Mouse (Mus musculus) hematopoietic stem cell, adult 5-6 weeks (primary cell): ENCODE data around the gene Gbf1. TPM values are rescaled to one million over a fixed set of nuclear protein-coding genes. Genes with fewer than 3 reads are reported as not detected.
A peak's percentile ranks its signal among the peaks of the same experiment; 100 is the strongest.

ENCODE experiments used
- ATAC-seq, 2 experiments: fragments of 125-278 bp in 1 of 2; replicated peaks in 1 of 2; 2 replicates each; pipeline ENCODE4 v1.8.0; 2016 to 2017; ENCODE audit warnings: inconsistent platforms in 2 of 2, mild to moderate bottlenecking in 2 of 2, moderate number of reproducible peaks in 2 of 2, low read depth in 1 of 2, moderate TSS enrichment in 1 of 2; ENCODE audit not compliant: low FRiP score in 2 of 2, poor library complexity in 2 of 2, severe bottlenecking in 2 of 2, insufficient read depth in 1 of 2, low TSS enrichment in 1 of 2
- total RNA-seq: library from RNA; stranded (forward); fragments of 172-1452, 232-1000 nt; gene quantifications from 2 replicates; pipeline ENCODE4 v1.2.3, GENCODE M21; 2017

Gene Gbf1
- total RNA-seq, 1 experiment from 2014 or later, result 37.7 TPM

DNA sequence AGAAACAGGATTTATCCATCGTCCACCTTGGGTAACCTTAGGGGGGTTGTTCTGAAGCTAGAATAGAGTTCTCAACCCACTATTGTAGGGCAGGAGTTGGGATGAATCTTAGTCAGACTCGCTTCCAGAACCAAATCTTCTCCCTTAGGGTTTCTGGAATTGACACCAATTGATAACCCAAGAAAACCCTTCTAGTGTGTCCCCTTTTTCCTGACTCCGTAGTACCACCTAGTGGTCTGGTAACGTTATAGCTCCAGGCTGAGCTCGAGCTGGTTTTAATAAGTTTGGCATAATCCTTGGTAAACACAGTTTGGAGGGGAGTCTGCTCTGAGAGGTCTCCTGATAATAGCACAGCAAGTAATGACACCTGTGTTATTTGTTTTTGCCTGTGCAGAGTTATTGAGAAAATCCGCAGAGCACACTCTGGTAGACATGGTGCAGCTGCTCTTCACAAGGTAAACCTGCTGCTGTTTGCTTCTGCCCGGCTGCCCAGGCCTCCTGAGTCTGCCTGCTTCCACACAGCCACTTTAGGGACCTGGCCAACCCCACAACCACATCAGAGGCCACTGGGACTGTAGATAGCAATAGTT is 101.9 kb downstream of the Gbf1 start:
- ATAC-seq, result peak in 1 of 2 experiments; percentile 49; a peak in 1 of 4 replicates

DNA sequence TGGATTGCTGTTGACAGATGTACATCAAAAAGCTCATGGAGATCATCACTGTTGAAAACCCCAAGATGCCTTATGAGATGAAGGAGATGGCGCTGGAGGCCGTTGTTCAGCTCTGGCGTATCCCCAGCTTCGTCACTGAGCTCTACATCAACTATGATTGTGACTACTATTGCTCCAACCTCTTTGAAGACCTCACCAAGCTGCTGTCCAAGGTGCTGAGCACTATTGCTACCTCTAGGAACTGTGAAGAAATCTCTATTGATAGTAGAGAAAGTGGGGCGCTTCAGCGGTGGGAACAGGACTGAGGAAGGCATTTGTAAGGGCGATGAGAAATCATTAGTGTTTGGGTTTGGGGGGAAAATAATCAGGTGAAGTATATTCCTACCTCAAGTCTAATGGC is 112.5 kb downstream of the Gbf1 start:
- no peak for ATAC-seq

DNA sequence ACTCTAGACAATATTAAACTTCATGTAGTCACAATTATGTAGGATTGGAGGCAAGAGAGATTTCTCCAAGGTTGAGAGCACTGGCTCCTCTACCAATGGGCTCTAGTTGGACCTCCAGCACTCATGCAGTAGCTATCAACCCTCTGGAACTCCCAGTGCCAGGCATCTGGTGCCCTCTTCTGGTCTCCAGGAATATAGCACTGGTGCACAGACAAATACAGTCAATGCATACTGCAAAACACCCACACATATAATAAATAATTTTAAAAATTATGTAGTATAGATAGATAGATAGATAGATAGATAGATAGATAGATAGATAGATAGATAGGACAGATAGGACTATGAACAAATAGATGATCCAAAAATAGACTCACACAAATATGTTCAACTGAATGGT is 123.0 kb downstream of the Gbf1 start:
- peak in 1 of 2 experiments; percentile 48; a peak in 1 of 4 replicates for ATAC-seq

DNA sequence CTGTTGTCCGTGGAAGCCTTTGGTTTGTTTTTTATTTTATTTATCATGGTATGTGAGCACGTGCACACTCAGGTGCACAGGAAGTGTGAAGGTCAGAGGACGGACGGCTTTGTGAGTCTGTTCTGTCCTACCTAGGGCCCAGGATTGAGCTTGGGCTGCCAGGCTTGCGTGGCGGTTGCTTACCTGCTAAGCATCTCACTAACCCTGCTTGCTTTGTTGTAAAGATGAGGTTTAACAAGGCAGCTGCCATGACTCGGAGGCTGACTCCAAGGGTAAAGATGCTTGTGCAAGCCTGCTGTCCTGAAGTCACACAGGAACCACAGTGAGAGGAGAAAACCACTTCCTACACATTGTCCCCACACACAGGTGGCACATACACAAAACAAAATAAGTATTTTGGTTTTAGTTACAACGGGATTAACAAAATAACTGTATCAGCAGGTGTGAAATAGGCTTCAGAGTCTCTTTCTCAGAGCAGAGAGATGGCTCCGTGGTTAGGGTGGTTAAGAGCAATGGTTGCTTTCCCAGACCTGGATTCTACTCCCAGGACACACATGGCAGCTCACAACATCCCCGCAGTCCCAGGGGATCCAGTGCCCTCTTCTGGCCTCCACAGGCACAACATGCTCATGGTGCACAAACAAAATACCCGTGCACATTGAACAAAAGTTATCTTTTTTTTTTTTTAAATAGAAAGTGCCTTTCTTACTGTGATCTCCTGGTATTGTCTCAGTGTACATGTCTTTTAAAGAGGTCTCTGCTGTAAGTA is 130.0 kb downstream of the Gbf1 start:
- ATAC-seq, result no peak

DNA sequence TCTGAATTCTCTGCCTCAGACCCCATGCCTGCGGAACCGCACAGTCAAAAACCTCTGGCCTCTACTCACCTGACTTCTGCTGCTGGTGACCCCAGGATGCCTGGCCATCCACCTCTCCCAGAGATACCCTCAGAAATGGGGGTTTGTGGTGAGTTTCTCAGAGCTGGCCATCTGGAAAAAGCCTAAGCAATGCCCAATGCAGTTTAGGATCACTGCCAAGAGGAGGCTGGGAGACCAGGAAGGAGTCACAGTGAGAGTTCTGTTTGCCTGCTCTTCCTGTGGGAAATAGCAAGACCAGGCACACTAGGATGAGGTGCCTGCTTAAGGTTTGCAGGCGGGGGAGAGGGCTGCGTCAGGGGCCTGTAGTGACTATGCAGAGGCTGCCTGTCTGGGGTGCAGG is 132.4 kb downstream of the Gbf1 start:
- no peak for ATAC-seq

DNA sequence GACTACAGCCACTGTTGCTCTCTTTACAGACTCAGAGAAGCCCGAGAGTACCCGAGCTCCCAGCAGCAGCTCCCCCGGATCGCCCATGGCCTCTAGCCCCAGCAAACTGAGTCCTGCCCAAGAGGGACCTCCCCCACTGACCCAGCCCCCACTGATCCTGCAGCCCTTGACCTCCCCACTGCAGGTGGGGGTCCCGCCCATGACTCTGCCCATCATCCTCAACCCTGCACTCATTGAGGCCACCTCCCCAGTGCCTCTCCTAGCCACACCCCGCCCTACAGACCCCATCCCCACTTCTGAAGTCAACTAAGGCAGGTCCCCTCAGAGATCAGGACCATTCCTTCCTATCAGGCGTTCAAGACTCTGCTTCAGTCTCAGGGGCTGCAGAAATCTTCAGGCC is 133.3 kb downstream of the Gbf1 start:
- ATAC-seq, result no peak

DNA sequence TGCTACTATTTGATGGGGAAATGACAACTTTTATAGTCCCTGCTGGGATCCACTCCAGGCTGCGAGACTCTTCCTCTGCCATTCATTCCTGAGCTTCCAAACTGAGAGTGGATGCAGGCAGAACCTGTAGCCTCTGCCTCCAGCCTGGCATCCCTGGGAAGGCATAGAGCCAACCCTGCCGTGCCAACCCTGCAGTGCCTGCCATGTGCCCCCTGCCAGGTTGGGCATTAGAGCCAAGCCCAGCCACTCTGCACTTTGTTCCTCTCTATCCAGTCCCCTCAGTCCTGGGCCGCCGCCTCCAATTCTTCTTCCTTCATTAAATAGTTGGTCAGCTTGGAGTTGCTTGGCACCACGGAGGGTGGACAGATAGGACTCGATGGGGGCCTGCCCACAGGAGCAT is 133.7 kb downstream of the Gbf1 start:
- ATAC-seq, result no peak

DNA sequence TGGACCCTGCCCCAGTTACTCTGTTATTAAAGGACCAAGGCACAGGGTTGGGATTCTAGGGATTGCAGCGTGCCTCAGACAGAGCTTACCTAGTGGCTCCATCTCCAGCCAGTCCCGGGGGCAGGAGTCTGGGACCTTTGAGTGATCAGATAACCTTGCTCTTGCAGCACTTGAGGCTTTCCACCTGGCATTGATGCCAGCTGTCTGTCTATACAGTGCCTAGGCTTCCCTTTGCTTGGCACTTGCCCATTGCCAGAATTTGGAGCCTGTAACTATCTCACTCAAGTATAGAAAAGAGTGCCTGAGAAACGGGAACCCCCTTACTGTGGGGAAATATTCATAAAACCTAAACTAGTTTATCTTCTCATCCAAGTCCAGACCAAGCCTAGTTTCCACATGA is 134.6 kb downstream of the Gbf1 start:
- no peak for ATAC-seq

DNA sequence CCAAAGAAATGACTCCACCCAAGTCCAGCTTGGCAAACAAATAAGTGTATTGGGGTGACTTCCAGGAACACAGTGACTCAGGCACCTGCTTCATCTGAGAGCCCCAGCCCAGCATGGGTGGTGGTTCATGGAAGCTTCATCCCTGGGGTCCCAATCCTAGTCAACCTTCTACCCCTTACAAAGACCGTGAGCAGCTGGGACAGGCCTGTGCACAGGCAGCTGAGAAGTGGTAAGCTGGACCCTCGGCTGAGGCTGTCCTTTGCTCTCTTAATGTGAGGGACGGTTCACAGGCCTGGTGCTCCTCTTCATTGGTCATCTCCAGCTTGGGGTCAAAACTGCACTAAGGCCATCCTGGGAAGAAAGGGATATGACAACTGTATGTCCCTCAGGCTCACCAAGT is 135.3 kb downstream of the Gbf1 start:
- no peak for ATAC-seq

DNA sequence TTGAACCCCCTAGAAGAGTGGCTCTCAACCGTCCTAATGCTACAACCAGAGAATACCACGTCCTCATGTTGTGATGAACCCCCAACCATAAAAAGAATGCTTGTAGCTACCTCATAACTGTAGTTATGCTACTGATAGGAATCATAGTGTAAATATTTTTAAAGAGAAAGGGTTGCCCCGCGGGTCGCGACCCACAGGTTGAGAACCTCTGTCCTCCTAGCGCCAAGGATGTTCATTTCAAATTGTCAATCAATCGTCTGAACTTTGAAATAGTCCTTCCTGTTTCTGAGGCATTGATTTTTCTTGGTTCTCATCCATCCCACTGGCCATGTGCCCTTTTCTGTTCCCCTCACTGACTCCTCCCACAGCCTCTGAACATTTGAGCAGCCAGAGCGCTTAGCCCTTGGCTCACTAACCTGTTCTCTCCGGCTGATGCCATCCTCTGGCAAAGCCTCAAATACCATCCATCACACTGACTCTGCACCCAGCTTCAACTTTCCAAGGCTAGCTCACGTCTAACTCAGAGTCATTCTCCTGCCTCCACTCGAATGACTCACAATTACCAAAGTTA is 138.3 kb downstream of the Gbf1 start:
- ATAC-seq, result no peak

DNA sequence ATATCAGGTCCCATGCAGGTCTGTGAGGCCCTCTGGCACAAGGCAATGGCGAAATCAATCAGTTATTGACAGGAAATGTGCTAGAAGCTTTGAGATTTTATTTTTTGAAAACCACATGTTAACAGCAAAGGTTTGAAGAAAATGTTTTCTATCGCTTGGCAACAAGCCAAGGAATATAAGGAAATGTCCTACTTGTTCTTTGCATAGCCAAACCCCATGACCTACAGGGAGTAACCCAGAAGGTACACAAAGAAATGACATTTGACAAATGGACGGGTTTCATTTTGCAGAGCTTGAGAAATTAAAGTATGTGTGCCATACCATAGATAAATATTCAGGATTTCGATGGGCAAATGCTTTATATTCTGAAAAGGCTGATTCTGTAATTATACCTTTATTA is 144.6 kb downstream of the Gbf1 start:
- no peak for ATAC-seq

DNA sequence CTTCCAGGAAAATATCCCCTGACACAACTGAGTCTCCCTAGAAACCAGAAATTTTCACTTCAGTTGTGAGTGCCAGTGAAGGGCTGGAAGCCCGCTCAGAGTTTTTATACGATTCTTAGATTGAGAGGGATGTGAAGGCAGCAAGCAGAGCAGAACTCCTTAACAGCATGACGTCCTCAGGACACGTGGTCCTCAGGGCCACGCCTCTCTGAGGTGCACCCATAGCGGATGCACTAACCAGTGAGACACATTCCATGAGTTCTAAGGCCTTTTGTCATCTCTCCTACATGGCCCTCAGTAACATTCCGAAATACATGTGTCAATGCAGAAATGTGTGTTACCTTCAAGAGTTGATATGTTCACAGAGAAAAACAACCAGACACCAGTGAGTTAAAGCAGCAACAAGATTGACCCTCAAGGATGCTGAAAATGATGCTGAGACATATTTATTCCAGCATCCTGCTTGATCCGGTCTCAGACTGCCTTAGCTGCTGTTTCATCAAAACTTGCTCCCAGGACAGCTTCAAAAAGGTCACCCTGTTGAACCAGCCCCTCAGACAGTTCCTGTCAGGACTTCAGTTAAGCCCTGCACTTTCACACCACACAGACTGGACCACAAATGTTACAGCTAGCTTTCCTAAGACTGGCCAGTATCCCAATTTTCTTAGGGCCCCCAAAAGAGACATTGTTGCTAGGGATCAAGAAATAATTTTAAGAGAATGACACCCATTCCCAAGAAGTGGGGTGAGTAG is 148.2 kb downstream of the Gbf1 start:
- ATAC-seq, result no peak

DNA sequence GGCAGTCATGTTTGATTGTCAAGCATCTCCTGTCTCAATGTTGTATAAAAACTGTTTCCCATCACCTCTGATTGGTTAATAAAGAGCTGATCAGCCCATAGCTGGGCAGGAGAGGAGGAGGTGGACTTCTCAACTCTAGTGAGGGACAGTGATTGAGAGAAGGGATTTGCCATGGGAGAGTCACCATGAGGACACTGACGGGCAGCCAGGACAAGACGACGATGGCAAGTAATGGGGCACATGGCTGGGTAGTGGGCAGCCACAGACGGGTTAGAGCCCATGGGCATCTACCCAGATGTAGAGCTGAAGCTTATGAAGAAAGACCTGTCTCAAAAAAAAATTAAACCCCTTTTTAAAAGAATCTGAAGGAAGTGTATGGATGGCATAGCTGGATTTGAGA is 150.2 kb downstream of the Gbf1 start:
- no peak for ATAC-seq

DNA sequence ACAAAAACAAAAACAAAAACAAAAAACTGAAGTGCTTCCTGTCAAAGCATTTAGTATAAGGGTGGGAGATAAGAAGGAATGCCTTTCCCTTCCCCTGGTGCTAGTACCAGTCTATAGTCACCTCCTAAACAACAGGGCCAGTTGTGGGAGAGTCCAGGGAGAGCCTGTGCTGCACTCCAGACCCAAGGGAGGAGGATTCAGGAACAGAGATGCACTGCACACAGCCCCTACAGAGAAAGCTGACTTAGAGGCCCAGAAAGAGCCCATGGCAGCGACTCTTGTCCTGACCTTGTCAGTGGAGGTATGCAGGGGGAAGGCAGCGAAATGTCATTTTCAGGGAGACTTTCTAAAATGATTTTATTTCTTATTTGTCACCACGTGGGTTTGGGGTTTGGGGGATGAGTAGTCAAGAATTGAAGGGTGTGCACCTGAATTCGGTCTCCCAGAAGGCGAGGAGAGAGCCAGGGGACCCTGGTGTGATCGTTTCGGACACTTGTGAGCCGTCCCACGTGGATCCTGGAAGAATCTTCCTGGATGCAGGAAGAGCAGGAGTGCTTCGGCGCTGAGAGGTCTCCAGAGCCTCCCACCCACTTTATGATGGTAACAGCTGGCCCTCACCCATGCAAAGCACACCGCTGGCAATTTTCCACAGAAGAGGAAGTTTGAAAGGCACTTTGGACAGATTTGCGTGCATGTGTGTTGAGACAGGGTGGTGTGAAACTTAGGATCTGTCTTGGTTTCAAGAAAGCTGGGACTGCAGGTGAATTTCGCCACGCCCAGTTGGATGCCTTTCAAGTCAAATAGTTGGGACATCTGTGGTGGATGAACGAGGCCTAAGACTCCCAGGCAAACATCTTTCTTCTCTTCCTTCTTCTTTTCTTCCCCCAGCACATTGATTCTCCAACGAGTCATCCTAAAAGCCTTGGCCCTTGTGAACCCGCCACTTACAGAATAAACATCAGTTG is 151.2 kb downstream of the Gbf1 start:
- ATAC-seq, result no peak

DNA sequence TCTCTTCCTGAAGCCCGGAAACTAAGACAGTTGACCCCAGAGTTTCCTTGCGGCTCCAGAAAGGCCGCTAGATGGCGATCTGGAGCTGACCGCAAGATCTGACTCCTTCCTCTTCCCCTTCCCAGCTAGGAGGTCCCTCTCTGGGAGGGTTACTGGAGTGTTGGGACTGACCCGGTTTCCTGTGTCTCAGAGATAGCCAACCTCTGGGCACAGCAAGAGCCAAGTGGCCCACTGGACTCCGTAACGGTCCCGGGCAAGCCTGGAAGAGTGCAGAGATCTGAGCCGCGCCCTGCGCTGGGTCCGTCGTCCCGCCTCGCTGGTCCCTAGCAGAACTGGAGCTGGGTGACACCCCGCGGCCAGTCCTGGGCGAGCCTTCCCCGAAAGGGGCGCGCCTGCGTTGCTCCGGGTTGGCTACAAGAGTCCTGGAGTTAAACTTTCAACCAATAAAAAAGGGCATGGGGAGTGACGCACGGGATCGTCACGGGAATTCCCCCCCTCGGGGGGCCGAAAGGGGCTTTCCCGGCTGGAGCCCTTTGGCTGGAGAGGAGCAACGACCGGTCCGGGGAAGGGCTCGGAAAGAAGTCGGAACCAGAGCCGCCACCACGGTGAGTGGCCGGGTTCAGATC is 152.0 kb downstream of the Gbf1 start, which contains the start of gene Nfkb2:
Nfkb2 (plus strand) TSS at position 105 of the 626 bp plus-strand sequence.
- ATAC-seq, result peak; percentile 76 to 77

DNA sequence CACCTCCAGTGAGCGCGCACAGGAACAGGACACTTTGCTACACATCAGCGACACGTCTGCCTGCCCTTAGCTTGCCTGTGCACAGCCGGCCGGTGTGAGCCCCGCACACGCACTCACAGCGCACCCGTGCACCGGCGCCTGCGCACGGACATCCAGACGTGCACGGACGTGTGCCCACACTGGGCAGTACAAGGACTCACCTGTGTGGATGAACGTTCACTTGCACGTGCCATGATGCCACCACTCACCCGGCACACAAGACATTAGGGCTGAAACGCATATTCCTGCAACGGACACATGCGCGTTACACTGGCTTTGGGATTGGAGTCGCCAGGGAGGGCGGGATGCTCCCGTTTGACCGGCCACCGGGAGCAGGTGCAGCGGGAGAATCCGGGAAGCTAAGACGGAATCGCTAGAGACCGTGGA is 152.6 kb downstream of the Gbf1 start:
- ATAC-seq, result 0 out of 4 replicates have a peak, but pooled peaks of 1 of the 2 experiments have one; percentile 0
